Mouse (Mus musculus): ENCODE measurements around the gene Zmynd19.

Gene Zmynd19

DNA sequence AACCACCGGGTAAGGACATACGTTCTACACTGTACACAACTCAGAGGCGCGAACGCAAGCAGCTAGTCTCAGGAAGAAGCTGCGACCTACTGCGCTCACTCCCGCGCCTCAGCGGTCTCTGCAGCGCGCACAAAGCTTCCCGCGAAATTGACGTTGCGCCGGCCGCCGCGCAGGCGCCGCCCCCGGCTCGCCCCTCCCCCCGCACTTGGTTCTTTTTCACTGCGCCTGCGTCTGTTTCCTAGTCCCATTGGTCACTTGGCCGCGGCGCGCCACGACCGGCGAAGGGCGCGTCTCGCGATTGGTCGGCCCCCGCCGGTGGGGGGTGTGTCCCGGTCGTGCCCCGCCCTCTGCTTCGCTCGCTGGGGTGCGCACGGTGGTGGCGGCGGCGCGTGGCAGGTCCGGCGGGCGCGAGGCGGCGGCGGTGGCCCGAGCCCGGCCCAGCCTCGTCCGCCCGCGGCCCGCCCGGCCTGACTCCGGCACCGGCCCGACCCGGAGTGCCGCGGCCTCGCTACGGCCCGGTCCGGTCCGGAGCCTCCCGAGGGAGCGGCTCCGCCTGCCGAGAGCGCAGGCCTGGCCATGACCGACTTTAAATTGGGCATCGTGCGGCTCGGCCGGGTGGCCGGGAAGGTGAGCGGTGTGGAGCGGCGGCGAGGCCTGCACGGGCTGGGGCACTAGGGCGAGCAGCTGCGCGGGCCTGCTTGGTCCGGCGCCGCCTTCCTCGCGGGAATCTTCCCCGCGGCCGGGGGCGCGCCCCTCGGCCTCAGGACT lies at the start of gene Zmynd19:
Gene Zmynd19, plus strand, starts transcription at position 372 of the 768 bp plus-strand sequence.
- peak; percentile 89 to 97 for DNase-seq (ENCODE audit: low spot score in 2 of 2)

DNA sequence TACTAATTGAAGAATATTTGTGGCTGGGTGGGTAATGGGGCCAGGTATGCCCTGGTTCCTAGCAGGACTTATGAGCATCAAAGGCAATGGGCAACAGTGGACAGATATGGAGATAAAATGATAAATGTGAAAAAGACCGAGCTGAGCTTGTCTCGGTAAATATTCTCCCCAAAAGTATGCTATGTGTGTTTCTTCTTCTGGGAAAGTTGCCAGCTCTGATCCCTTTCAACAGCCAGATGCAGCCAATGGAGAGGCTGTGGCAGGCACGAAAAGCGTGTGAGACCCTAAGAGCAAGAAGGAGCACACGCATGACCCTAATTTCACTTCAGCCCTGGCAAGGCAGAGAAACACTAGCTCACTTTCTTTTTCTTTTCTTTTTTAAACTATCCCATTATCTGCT lies 48.5 kb upstream of the Zmynd19 start:
- peak in 1 of 2 experiments; percentile 32 for DNase-seq (ENCODE audit: low spot score in 2 of 2)

DNA sequence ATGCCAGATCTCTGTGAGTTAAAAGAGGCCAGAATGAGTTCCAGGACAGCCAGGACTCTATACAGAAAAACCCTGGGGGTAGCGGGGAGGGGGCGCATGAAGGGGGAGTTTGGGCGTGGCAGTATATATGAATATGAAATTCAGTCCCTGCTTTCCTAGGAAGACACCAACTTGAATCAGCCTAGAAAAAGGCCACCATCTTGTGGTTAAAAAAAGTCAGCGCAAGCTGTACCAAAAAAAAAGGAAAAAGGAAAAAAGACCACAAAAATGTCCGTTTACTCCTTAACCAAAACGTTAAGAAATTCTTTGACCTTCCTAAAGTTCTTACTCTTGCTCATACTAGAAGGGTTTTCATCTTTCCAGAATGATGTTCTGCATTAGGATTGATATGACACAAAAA lies 46.6 kb upstream of the Zmynd19 start:
- DNase-seq (ENCODE audit: low spot score in 2 of 2): no peak

DNA sequence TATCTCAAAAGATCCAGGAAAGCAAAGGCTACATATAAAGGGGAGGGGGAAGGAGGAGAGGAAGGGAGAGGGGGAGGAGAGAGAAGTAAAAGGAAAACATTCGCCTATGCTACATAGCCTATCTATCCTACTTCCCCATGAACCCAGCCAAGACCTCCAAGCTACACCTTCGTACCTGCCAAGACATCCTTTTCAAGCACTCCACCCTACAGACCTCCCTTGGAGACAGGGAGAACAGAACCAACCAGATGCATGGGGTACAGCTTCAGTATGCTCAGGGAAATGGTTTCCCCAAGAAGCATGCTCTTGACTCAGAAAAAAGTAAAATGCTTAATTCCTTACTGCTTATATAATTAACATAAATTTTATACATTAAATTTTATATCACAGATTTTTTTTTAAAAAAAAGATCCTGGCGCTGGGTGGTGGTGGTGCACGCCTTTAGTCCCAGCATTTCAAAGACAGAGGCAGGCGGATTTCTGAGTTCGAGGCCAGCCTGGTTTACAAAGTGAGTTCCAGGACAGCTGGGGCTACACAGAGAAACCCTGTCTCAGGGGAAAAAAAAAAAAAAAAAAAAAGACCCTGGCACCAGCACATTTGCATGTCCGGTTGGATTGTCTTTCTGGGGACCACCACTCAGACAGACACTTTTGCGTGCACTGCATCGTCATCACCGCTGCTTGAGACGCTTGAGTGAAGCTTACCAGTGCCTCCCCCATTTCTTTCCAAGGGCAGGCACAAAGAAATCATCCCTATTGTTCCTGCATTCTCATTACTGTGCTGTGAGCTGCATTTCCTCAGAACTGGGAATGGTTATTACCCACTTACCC lies 44.6 kb upstream of the Zmynd19 start:
- DNase-seq (ENCODE audit: low spot score in 2 of 2): no peak

DNA sequence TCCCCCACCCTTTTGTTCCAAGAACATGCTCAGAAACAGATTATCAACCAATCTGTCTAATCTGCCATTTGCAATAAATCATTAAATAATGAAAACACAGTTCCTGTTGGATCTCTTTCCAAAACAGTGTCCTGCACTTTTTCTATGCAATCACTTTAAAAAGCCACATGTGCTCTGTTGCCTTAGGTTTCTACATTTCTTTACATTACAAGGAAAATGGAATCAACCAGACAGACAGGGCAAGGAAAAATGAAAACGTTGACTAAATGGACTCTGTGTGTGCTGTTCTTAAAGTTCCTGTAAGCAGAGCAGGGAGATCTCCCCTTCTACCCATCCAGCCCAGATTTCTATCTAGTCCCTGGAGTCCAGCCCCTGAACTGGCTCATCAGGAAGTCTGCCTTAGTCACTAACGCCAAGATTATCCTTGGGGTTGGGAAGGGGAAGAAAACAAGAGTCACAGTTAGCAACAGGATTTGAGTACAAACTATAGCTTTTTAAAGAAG lies 43.9 kb upstream of the Zmynd19 start:
- DNase-seq (ENCODE audit: low spot score in 2 of 2): no peak

DNA sequence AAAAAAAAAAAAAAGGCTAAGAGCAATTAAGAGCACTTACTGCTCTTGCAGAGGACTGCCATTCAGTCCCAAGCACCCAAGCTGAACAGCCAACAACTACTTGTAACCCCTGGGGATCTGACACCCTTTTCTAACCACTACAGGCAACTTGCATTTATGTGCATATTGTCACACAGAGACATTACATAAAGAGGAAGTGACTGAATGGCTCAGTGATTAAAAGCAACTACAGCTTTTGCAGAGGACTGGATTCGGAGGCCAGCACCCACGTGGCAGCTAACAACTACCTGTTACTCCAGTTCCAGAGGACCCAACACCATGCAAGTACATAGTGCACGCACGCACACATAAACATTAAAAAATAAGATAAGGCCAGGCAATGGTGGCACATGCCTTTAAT lies 39.1 kb upstream of the Zmynd19 start:
- no peak for DNase-seq (ENCODE audit: low spot score in 2 of 2)

DNA sequence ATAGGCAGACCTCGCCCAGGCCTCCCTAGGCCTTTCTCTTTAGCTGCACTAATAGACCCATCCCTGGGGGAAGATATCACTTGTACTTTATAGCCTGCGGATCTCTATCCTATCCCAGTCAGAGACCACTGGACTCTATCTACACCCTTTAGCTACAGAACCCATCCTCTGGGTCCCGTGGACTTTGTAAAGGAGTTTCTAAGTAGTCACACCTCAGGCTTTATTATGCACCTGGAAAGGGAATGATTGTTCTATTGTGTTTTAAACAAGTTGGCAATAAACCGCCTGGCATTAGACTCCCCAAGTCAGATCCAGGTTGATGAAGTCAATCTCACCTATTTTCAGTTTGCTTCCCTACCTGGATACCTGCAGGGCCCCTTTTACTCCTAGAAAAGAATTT lies 37.4 kb upstream of the Zmynd19 start:
- DNase-seq (ENCODE audit: low spot score in 2 of 2): no peak

DNA sequence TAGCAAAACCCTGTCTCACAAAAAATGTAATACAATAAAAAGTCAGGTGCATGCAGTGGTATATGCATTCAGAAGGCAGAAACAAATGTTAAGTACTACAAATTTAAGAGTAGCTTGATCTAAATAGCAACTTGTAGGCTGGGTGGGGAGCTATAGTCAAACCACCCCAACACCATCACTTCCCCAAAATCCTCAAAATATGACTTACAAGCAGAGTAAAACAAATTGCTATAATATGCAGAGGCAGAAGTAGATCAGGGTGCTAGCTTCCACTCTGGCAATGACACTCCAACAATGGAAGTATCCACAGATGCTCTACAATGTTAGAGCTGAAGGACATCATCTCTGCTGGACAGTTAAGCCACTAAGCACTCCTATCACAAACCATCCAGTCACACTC lies 37.0 kb upstream of the Zmynd19 start:
- no peak for DNase-seq (ENCODE audit: low spot score in 2 of 2)

DNA sequence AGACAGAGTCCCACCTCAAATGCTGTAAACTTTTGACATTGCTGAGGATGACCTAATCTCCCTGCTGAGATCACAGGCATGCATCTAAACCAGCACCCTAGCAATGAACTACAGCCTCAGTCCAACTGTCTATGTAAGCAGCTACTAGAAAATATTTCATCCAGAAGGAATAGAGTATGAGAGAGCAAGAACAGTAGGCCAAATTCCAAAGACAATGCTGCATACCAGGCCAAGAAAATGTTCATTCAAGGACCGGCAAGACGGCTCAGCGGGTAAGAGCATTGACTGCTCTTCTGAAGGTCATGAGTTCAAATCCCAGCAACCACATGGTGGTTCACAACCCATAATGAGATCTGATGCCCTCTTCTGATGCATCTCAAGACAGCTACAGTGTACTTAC lies 34.8 kb upstream of the Zmynd19 start:
- no peak for DNase-seq (ENCODE audit: low spot score in 2 of 2)

DNA sequence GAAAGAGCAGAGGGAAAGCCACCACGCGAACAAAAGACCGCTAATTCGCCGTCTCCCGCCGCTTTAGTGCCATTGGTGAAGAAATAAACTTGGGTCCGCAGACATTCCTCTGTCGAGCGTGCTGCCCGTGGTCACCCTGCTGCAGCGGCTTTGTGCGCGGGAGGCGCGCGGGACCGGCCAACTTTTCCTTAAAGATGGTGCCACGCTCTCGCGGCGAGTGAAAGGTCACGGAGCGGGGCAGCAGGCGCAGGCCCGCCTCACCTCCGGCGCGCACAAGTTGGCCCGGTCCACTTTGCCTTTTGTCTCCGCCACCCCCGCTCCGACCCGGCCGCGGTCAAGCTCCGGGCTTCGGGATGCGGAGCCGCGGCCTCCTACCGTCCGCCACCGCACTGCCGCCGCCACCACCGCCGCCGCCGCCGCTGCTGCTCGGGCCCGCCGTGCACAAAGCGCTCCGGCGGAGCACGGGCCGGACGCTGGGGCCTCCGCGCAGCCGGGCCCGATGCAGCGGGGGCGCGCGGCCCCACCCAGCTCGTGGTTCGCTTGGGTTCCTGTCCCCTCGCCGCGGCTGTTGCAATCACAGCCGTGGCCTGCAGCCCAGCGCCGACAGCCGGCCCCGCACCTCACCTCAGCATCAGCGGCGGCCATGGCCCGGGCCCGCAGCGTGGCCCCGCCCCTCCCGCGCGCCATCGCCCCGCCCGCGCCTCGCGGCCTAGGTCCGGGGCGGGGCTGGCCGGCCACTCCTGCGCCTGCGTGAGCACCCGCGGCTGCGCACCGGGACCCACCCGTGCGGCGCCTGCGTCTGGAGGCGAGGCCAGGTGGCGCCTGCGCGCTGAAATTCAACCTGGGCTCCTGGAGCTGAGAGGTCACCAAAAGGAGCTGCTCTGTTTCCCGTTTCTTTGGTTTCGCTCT lies 30.4 kb upstream of the Zmynd19 start, which contains the start of gene Ehmt1:
Gene Ehmt1, minus strand, starts transcription at position 685 of the 909 bp plus-strand sequence.
- peak; percentile 82 to 92 for DNase-seq (ENCODE audit: low spot score in 2 of 2)

DNA sequence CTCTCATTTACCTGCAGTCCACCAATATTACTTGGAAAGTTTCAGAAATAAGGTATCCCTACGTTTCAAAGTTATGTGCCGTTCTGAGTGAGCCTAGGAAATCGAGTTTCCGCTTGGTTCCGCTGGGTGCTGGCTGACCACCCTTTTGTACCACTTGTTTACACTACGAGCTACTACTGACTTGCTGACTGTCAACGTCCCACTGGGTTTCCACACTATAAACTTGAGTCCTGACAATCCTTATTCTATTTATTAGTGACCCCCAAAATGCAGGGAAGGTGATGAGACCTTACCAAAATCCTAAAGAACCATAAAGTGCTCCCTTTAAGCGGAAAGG lies 29.8 kb upstream of the Zmynd19 start:
- DNase-seq (ENCODE audit: low spot score in 2 of 2): no peak

DNA sequence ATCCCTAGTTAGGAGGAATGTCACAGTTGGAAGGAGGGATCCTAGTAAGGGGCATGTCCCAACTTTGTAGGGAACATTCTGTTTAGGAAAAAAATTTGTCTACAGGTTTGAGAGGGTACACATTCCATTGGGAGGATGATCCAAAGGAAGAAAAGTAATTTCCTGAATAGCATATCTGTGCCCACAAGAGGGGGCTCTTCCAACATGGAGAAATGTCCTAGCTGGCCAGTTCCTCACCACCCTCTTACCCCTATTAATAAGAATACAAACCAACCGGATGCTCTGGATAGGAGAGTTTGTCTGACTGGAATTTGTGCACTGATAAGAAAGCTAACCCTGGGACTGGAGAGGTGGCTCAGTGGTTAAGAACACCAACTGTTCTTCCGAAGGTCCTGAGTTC lies 26.0 kb upstream of the Zmynd19 start:
- no peak for DNase-seq (ENCODE audit: low spot score in 2 of 2)

DNA sequence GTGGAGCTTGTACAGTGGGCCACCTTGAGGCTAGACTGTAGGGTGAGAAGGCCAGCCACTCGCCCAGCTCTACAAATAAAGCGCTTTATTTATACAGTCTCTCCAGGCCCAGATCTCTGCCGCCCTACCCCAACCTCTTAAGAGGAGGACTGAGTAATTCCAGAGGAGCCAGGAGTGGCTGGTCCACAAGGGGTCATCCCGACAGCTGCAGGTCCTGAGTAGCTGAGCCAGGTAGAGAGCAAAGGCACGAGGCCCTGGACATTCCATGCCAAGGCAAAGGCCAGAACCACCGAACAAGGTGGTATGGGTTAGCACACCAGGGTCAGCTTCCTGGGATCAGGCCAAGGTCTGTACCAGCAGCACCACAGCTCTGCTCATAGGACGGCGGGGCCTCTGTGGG lies 24.3 kb upstream of the Zmynd19 start:
- no peak for DNase-seq (ENCODE audit: low spot score in 2 of 2)

DNA sequence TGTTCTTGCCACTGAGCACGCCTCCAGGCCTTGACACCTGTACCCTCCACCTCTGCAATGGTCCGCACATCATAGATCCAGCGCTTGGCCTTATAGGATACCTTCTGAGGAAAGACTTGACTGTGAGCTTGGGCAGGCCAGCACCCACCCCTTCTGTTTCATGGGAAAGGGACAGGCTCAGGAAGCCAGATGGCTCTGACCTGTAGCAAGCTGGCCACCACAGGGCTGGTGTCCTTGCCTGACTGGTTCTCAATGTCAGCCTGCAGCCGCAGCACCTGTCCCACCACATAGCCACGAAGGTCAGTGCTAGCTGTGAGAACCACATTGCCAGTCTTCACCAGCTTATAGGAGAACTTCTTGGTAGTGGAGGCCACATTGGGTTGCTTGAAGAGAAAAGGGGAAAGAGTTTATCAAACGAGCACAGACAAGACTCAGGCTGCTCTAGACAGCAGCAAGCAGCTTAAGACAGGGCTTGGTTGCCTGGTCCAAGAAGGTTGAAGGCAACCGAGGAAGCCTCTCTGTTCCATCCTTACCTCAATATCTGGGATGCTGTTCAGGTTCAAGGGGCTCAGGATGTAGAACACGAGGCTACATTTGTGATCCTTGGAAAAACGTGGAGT lies 23.1 kb upstream of the Zmynd19 start:
- DNase-seq (ENCODE audit: low spot score in 2 of 2): no peak

DNA sequence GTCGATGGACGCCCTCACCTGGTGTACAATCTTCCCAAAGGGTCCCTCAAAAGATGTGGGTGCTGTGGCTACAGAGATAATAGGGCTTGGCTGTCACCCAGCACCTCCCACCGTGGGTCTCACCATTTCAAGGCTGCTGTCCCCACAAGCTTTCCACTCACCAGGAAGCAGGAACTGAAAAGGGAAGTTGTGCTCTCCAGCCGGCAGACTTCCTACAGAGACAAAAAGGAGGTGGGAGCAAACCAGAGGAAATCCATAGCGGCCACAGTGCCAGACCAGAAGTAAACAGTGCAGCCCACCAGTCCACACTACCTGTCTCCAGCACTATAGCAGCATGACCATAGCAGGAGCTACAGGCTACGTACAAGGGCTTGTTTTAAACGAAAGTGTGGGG lies 22.6 kb upstream of the Zmynd19 start:
- DNase-seq (ENCODE audit: low spot score in 2 of 2): no peak

DNA sequence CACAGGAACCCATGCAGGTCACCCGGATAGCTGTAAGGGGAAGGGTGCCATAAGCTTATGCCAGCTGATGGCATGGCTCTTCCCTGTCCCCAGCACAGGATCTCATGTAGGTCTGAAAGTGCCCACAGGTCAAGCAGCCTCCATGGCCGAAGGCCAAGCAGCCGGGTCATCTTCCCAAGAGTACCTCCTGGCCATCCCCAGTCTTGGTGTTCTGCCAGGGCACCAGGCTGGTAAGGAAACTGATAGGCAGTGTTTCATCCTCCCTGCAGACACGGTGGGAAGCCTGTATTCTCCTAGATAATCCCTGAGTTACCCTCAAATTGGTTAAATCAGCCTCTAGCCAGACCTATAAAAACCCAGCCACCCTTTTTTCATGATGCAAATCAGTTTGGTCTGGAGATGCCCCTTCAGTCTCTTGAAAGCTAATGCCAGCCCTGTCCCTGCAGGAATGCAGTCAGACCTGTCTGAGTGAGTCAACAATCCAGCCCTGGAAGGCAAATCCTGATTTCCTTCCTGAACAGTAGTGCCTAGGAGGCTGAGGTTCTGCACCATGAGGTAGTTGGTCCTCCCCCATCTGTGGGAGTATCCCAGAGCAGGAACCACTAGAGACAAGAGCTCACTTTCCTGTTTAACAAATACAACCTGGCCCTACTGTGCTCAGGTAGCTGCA lies 21.6 kb upstream of the Zmynd19 start:
- no peak for DNase-seq (ENCODE audit: low spot score in 2 of 2)

DNA sequence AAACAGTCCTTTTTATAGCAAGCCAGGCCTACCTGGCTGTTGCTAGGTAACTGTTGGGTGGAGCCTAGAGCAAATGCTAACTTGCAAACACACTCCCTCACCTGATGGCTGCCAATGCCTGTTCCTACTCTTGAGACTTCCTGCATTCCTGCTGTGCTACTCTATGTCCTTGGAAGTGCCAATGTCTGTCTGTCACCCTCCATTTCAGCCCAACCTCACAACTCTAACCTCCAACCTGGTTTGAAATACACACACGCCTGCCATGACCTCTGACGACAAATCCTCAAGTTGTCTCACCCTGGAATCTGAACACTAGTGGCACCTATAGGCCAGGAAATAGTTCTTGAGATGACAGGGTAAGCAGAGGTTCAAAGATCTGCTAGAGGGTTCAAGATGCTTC lies 20.5 kb upstream of the Zmynd19 start:
- no peak for DNase-seq (ENCODE audit: low spot score in 2 of 2)

DNA sequence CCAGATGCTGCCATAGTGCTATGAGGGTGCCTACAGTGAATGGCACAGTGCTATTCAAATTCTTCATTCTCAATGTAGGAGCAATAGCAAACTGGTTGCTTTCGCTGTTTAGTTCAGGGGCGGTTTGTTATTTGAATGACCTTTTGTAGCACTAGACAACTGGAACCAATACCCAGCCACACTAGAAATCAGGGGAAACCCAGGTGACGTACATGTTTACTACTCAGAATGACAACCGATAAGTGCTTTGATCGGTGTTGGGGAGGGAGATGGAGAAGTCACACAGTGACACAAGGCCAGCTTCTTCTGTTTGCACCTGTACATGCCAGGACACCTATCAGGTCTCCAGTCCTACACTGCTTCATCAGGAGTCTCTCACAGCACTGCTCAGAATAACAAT lies 20.0 kb upstream of the Zmynd19 start:
- no peak for DNase-seq (ENCODE audit: low spot score in 2 of 2)

DNA sequence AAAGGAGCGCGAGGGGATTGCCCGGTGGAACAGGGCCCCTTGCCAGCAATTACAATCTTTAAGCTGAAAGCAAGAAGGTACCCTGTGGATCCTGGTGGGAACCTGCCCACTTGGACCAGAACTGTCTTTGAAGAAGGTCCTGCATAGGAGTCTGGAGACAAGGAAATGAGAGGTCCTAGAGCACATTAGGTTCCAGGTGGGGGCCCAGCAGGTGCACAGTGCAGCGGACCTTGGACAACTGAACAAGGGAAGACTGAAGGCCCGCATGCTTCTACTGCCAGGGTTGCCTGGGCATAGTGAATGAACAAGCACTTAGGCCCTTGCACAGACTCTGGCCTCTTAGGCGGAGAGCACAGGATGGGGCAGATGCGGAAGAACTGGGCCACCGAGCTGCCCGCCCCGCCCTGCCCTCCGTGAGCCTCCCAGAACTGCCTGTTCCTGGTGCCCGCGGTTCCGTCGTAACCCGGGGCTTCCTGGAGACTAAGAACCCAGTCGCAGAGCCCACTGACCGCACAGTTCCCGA lies 15.1 kb upstream of the Zmynd19 start:
- peak in 1 of 2 experiments; percentile 16 for DNase-seq (ENCODE audit: low spot score in 2 of 2)

DNA sequence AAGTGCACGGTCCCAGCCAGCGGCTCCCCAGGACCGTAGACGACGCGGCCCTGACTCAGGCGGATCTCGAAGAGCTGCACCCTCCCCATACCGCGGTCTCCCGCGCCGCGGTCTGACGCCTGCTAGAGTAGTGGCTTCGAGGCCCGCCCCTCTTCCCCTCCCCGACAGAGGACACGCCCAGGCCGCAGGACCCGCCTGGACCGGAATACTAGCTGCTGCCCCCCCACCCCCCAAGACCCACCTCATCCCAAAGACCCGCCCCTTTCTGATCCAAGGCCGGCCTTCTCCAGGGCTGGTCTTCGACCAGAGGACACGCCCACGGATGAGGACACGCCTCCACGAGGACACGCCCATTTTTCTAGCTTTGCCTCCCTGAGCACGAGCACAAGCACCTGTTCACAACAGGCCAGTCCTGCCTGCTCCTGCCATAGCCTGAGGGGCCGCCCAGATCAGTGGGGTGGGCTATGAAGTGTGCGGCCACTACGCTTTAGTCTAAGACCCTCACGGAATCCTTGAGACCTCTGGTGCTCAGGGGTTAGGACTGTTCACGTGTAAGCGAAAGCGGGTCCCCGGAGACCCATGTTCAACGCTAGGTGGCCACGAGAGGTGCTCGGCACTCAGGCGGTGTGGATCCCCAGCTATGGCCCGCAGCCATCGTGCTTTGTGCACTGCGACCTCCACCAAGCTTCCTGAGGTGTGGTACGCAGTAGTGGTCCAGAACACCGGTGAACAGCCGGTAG lies 14.4 kb upstream of the Zmynd19 start, which contains the start of gene Arrdc1:
Gene Arrdc1, minus strand, starts transcription at position 196 of the 740 bp plus-strand sequence.
- DNase-seq (ENCODE audit: low spot score in 2 of 2): peak; percentile 71 to 84

Measured in left cerebral cortex, adult 9 months (tissue).